Mouse (Mus musculus) thymus, postnatal 0 days (tissue): ENCODE measurements around the gene Zfp946. TPM values are rescaled to one million over a fixed set of nuclear protein-coding genes. Genes with fewer than 3 reads are reported as not detected.

Experiments used
- DNase-seq: peaks from one replicate; pipeline ENCODE4 v3.0.0-alpha.2; 2015; ENCODE audit warnings: low spot score
- polyA plus RNA-seq: library from polyadenylated mRNA; unstranded; fragments of >200 nt; fragmentation: Nextera tagmentation; extraction: Ambion mirVana; gene quantifications from 2 replicates; pipeline ENCODE4 v1.2.1, GENCODE M21; 2015

Gene Zfp946
- 5.1 TPM in 2 replicates for polyA plus RNA-seq

DNA sequence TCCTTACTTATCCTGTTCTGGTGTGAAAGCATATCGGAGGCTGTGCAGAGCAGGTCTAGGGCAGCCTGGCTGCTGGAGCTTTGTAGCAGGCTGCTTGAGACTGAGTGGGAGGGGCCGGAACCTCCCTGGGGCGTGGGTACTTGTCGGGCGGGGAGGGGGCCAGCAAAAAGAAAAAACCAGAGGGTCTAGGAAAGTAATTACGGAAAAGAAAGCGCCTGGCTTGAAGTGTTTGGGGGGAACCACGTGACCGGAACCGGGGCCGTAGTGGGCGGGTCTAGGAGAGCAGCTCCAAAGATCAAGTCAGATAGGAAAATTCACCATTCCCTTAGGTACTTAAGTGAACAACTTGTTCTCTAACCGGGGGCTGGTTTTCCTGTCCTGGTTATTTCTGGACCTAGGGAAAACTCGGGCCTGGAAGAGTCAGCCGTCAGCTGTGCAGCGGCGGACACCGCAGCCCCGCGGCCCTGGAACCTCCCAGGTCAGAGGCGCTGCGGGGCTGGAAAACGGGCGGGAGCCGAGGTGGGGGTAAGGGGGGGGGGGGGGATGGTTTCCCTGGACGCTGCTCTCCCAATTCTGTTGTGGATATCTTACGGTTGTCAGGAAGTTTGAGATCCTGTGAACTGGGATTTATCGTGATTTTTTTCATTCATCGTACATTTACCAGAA, at the start of gene Zfp946:
TSS of gene Zfp946 (plus strand) at position 271 of the 666 bp plus-strand sequence.
- DNase-seq: peak; percentile 72

DNA sequence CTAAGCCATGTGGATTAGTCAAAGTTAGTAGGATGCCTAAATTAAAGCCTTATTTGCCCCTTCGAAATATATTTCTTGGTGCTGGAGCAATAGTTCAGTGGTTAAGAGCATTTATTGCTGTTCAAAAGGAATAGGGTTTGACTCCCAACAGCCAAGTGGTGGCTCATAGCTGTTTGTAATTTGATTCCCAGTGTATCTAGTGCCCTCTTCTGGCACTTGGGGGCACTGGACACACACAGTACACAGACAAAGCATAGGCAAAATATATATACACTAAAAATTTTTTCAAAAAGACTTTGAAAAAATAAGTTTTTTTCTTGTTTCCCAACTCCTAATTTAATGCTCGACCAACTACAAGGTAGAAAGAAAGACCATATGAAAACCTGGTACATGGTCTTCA, 13.3 kb upstream of the Zfp946 start:
- DNase-seq: peak; percentile 35

DNA sequence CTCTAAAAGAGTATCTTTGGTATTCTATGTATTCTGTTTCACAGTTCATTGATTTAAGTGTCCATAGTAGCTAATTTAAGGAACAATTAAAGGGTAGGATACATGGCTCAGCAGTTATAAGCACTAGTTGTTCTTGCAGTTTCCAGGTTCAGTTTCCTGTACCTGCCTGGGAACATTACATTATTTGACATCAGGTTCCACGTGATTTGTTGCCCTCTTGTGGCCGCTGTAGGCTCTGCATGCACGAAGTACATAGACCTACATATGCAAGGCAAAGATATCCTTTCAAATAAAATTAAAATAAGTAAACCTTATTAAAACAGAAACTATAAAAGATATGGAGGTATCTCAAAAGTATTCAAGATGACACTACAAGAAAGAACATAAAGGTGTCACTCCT, 6.5 kb upstream of the Zfp946 start:
- peak; percentile 76 for DNase-seq

DNA sequence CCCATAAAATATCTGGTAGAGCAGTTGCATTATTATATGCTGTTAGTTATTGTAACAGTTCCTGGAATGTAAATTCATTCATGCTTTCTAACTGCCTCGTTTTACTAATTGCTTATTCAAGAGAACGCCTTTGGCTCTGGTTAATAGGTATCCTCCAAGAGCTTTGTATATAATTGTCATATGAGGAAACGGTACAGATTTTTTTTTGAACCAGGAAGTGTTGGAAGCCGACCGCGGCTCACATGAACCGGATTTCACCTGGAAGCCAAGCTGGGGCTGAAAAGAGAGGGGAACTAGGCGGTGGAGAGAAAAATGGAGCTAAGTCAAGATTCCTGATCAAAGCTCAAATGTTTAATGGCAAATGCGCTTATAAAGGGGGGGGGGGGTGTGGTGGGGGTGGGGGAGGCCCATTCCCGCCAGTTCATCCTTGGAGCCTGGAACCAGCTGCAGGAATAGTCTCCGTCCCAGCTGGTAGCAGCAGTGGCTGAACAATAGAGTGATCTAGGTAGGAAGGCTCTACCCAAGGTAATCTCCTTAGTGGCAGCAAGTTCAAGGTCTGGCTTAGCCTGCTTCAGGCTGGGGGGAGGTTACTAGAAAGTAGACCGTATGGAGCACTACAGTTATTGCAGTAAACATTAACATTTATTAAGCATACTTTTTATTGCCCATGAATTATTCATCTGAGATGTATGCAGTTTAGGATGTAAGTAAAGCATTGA, 773 bp downstream of the Zfp946 start:
- peak; percentile 13 for DNase-seq

DNA sequence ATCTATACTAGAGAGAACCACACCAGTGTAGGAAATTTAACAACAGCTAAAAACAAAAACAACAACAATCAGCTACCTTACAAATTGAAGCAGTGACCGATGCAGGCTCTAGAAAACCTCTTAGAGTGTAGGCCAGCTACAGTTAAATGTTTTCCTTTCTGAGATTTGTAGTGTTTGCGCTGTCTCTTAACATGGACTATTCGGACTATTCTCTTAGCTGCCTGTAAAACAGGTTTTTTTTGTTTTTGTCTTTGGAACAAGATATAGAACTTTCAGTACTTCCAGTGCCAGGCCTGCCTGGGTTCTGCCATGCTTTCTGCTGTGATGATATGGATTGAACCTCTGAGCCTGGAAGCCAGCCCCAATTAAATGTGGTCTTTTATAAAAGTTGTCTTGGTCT, 23.7 kb downstream of the Zfp946 start:
- DNase-seq: no peak

DNA sequence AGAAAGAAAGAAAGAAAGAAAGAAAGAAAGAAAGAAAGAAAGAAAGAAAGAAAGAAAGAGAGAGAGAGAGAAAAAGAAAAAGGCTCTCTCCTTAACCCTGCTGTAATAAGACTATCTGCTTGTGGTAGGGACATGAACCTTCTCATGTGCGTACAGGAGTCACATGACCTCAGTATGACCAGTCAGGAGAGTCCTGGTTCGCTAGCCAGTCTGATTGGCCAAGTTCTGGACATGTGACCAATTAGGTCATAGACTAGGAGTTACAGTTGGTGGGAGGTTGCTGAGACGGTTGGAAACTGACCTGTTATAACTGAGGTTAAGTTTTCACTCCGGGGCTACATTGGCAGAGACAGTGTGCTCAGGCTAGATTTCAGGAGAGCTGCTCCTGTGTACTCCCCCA, 73.1 kb downstream of the Zfp946 start:
- no peak for DNase-seq

Other genes starting within 250 kb of the Zfp946 start
- gene Zfp994, start 198.6 kb upstream of the Zfp946 start, polyA plus RNA-seq: 4.0 and 4.3 TPM in 2 replicates
- gene CT030661.1, start 109.4 kb upstream of the Zfp946 start, polyA plus RNA-seq: 12.4 and 13.6 TPM in 2 replicates
- 15.6 and 17.3 TPM in 2 replicates for gene Zfp944, start 62.8 kb upstream of the Zfp946 start, polyA plus RNA-seq
- 13.7 and 14.7 TPM in 2 replicates for gene Zfp758, start 62.8 kb upstream of the Zfp946 start, polyA plus RNA-seq
- not detected in 2 replicates for gene Vmn2r111, start 149.3 kb downstream of the Zfp946 start, polyA plus RNA-seq
- not detected in 2 replicates for gene Vmn2r112, start 176.7 kb downstream of the Zfp946 start, polyA plus RNA-seq